Mouse (Mus musculus): ENCODE measurements around the gene Srbd1.

- no peak for TF ChIP-seq CTCF (IDR thresholded peaks at IDR 0.05; ENCODE audit: extremely low read depth, insufficient read length, insufficient replicate concordance, low read depth, low read length)
- TF ChIP-seq POLR2A (IDR thresholded peaks at IDR 0.05; ENCODE audit: low read depth, low read length), result no peak
Measured at GRCm38 (mm10) chr17:85987531-85987930, 157.4 kb downstream of the Srbd1 start.

Measured in small intestine, adult 2 months (tissue).